Mouse (Mus musculus) layer of hippocampus, adult 11-12 months (tissue): ENCODE data around the gene Rbfox3.

Experiments
- DNase-seq: peaks from one replicate; pipeline ENCODE4 v3.0.0; 2022; ENCODE audit warnings: low spot score

Rbfox3 gene

GRCm38 (mm10) chr11:118726430-118726829, 185.0 kb downstream of the Rbfox3 start:
- no peak for DNase-seq

GRCm38 (mm10) chr11:118724423-118724822, 187.0 kb downstream of the Rbfox3 start:
- DNase-seq: no peak

GRCm38 (mm10) chr11:118723166-118723565, 188.2 kb downstream of the Rbfox3 start:
- no peak for DNase-seq

GRCm38 (mm10) chr11:118721898-118722297, 189.5 kb downstream of the Rbfox3 start:
- DNase-seq: no peak

- DNase-seq: no peak
Measured at GRCm38 (mm10) chr11:118714601-118715524, 196.5 kb downstream of the Rbfox3 start.

DNA sequence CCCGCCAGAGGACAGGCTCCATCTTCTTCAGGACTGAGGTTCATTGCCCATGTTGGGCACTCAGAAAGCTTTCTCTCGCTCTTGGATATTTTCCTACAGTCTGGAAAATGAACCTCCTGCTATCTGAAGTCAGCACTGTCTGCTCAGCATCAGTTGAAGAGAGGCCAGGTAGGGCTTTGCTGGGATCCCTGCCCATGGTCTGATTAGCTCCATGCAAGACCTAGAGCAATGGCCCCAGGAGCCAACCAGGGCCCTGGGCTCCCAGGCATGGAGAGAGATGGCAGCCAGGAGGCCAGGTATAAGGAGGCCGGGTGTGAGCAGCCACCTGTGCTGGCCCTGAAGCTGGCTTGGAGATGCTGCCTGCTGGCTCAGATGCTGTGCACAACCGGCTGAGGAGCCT, 198.6 kb downstream of the Rbfox3 start:
- no peak for DNase-seq

GRCm38 (mm10) chr11:118712058-118712457, 199.3 kb downstream of the Rbfox3 start:
- no peak for DNase-seq

- no peak for DNase-seq
Measured at GRCm38 (mm10) chr11:118710035-118710434, 201.4 kb downstream of the Rbfox3 start.

DNA sequence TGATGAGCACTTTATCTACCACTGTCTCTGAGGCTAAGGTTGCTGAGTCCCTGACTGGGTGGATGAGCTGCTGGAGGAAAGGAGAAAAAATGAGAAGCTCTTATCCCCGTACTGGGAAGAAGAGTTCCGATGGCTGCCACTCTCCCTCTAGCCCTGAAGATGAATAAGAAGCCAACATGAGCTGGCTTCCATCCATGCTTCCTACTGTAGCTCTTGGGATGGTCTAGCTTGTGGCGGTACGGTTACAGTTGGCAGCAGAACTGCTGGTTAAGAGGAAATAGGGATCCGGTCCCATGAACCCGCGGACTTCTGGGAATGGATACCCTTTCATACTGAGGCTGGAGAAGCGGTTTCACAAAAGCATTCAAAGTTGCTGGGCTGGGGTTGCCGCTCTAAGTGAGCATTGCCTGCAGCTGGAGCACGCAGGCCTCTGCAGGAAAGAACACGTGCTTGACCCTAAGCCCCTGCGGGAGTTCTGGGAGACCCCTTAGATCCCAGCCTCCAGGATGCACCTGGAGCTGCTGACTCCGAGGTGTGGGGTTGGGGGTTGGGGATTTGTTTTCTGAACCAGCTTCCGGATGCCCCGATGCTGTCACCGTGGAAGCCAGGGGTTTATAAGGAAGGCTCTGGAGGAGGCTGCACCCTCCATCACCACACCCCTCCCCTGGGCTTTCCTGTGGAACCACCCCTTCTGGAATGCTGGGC, 215.0 kb downstream of the Rbfox3 start:
- no peak for DNase-seq

- DNase-seq: peak; percentile 27
Measured at GRCm38 (mm10) chr11:118693276-118693675, 218.1 kb downstream of the Rbfox3 start.

- no peak for DNase-seq
Measured at GRCm38 (mm10) chr11:118690262-118690661, 221.1 kb downstream of the Rbfox3 start.

- DNase-seq: no peak
Measured at GRCm38 (mm10) chr11:118685397-118685796, 226.0 kb downstream of the Rbfox3 start.

DNA sequence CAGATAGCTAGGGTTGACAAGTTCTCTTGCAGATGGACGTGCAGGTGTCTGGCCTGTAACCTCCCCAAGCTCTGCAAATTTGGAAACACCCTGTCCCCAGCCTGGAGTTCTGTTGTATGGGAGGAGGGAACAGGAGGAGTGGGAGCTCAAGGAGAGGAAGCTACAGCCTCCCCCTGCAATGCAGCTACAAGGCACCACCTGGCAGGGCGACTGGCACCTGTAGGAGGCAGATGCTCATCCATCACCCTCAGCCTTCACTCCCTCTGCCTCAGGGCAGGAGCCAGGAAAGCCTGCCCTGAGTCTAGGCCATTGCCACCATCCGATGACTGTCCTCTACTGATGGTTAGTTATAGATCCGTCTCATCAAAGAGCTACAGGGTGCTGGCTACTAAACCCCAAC, 226.7 kb downstream of the Rbfox3 start:
- no peak for DNase-seq

DNA sequence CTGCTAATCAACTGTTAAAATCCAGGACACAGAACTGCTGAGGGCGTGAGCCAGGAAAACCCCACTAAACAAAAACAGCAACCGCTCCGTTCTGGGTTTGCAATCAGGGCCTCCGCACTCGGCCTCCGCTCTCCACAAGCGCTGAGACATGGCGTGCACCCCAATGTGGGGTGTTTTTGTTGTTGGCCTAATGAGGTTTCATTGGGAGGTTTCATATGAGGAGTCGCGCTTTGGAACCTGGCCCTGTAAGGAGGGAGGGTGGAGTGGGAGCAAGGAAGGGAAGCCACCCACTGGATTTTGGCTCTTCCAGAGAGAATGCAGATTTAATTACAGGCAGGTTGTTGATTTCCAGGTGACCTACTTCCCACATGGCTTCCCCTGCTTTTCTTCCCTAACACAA, 230.7 kb downstream of the Rbfox3 start:
- peak; percentile 18 for DNase-seq

- DNase-seq: no peak
Measured at GRCm38 (mm10) chr11:118679736-118680410, 231.5 kb downstream of the Rbfox3 start.

GRCm38 (mm10) chr11:118678515-118679104, 232.8 kb downstream of the Rbfox3 start:
- DNase-seq: no peak

DNA sequence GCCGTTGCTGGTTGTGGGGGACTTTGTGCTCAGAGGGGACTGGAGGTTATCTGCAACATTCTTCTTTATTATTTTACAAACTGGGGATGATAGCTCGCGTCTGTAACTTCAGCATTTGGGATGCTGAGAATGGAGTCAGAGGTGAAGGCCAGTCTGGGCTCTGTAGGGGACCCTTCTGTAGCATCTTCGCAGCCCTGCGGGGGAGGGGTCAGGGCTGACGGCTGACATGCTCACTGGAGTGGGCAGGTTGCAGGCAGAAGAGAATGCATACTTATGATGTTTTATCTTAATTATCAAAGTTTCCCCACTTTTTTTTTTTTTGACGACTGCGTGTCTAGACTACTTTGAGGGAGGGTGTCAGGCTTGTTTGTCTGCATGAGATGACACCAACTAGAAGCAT, 234.1 kb downstream of the Rbfox3 start:
- DNase-seq: no peak

DNA sequence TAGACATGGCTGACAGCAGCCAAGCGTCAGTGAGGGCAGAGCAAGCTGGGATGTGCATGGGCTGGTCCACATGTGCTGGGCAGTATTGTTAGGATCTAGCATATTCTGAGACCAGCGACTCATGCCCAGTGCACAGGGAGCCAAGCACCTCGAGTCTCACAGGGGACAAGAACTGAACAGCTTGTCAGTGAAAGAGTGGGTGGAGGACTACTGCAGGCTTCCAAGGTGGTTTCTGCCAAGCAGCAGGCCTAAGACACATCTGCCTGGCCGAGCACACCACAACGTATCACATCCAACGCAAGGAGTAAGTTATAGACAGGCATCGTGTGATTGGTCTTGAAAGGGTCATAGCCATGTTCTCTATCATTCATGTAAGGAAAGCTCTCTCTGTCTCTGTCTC, 235.0 kb downstream of the Rbfox3 start:
- DNase-seq: no peak

DNA sequence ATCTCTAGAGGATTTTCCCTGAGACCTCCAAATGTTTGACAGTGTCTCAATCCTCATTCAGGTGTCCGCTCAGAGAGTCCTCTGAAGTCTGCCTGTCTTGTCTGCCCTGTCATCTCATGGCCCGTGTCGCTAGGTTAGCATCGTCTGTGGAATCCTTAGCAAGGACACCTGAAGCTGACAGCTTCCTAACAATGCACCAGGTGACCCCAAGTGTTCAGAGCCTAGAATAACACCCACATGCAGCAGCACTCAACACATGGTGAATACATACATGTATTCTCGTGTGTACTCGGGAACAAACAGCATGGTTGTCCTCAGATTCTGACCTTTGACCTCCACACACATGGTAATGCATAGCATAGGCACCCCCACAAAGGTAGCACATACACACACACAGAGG, 239.4 kb downstream of the Rbfox3 start:
- DNase-seq: no peak

GRCm38 (mm10) chr11:118671216-118671615, 240.2 kb downstream of the Rbfox3 start:
- DNase-seq: no peak

GRCm38 (mm10) chr11:118669820-118670219, 241.6 kb downstream of the Rbfox3 start:
- no peak for DNase-seq

DNA sequence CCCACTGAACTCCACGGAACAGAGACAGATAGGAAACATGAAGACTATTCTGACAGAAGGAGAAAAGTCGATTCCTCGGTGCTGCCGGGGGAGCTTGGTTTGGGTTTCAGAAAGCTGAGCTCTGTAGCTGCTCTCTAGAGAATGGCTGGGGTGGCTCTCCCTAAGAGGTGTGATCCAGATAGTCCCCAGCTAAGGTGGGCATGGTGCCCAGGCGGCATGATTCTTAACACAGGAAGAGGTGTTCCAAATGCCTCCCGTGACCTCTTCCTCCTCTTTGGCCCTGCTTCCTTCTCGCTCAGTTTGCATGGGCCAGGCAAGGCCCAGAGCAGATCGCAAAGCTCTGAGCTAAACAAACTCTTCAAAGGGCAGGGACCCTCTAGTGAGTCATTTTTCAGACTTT, 243.0 kb downstream of the Rbfox3 start:
- DNase-seq: no peak
